Mouse (Mus musculus): ENCODE data around the gene Olfr723. TPM values are rescaled to one million over a fixed set of nuclear protein-coding genes. Genes with fewer than 3 reads are reported as not detected.
"Not testable (repeated sequence)": the region's sequence is repeated elsewhere in the genome, so short reads cannot be mapped to it uniquely, and the experiment has no call there.

Olfr723 gene
- not detected for total RNA-seq (2021)
- long read RNA-seq, experiment 1: 0 reads
- long read RNA-seq, experiment 2: 0 reads

- DNase-seq (ENCODE audit: low spot score in 2 of 2): not testable (repeated sequence)
Observed at GRCm38 (mm10) chr14:49931687-49932086, at the start of gene Olfr723. Olfr723 (minus strand) TSS chr14:49931787.

GRCm38 (mm10) chr14:49963174-49963573 lies 31.6 kb upstream of the Olfr723 start, which contains the start of gene Olfr724:
Olfr724 (minus strand) TSS chr14:49963274.
- DNase-seq (ENCODE audit: low spot score in 2 of 2): not testable (repeated sequence)

- no peak for DNase-seq (ENCODE audit: low spot score in 2 of 2)
Observed at GRCm38 (mm10) chr14:49955890-49956289, 24.3 kb upstream of the Olfr723 start.

- DNase-seq (ENCODE audit: low spot score in 2 of 2): no peak
Observed at GRCm38 (mm10) chr14:49901899-49902298, 29.7 kb downstream of the Olfr723 start, which contains the start of gene Olfr722. Olfr722 (minus strand) TSS chr14:49901999.

Other genes starting within 250 kb of the Olfr723 start
- gene Armh4, start 148.4 kb downstream of the Olfr723 start, total RNA-seq (2021): 1 to 10 TPM; 3.2 to 3.6 TPM
- not detected for gene Olfr722, start 29.8 kb downstream of the Olfr723 start, total RNA-seq (2021)
- gene Olfr724, start 31.5 kb upstream of the Olfr723 start, total RNA-seq (2021): not detected
- not detected for gene Olfr725, start 108.6 kb upstream of the Olfr723 start, total RNA-seq (2021)
- not detected for gene Olfr726, start 159.2 kb upstream of the Olfr723 start, total RNA-seq (2021)
- gene Olfr727, start 191.4 kb upstream of the Olfr723 start, total RNA-seq (2021): not detected
- gene Olfr728, start 210.9 kb upstream of the Olfr723 start, total RNA-seq (2021): not detected
- not detected for gene Olfr729, start 221.1 kb upstream of the Olfr723 start, total RNA-seq (2021)

Data from adrenal gland, postnatal 4 days (tissue).